Mouse (Mus musculus): ENCODE data around the gene Olfr692.

DNA sequence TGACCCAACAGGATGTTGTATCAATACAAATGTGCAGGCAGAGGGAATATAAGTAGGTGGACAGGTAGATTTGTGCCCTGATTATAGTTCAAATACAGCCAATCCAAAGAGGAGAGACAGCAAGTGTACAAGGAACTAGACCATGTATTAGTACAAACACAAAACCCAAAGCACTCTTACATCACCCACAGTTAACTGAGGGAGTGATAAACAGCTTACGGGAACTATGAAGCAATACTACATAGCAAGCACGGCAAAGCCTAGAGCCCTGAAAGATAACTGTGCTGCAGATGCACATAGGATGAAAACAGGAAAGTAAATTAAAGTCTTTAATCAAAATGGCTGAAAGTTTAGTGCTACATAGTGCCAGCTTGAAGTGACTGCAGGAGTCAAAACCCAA, 19.7 kb downstream of the Olfr692 start:
- TF ChIP-seq POLR2A (IDR thresholded peaks at IDR 0.05; ENCODE audit: low read depth, low read length) (no peak), CTCF (IDR thresholded peaks at IDR 0.05; ENCODE audit: extremely low read depth, insufficient read length, insufficient replicate concordance, low read depth, low read length) (no peak)
